Mouse (Mus musculus): ENCODE data around the gene Gm4131.

GRCm38 (mm10) chr14:62569463-62569862 is 2.7 kb upstream of the Gm4131 start:
- TF ChIP-seq POLR2A (IDR thresholded peaks at IDR 0.05; ENCODE audit: extremely low read depth, insufficient read depth, low read length): no peak
- no peak for TF ChIP-seq CTCF (IDR thresholded peaks at IDR 0.05; ENCODE audit: low read depth, low read length)
